Mouse (Mus musculus): ENCODE measurements around the gene Magix. TPM values are rescaled to one million over a fixed set of nuclear protein-coding genes. Genes with fewer than 3 reads are reported as not detected.

The Magix gene
- 0.14 and 0.18 TPM in 2 replicates for polyA plus RNA-seq (2021; fragmentation: Nextera tagmentation)
- long read RNA-seq, experiment 1, result 0 reads
- long read RNA-seq, experiment 2, result 0 reads

DNA sequence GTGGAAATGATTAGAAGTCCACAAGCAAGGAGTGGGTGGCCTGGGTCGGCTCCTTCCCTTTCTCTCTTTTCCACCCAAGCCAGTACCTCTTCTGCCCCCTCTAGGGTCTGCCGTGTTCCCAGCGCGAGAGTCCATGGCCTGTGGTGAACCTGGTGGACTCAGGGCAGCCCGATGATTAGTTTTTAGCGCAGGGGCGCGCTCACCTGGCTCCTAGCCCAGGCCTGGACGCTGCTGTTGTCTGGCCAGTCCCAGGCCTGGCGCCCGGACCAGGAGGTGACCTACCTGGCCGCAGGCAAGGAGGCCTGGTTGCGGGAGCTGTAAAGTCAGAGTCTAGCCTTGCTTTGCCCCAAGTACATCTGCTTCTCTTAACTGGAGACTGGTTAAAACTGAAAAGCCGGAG is at the start of gene Magix:
Gene Magix (minus strand): TSS at position 388 of the 400 bp plus-strand sequence.

GRCm38 (mm10) chrX:7728215-7728921 is 47.3 kb upstream of the Magix start, which contains the start of gene Praf2:
Gene Praf2 (plus strand): TSS chrX:7728439.

GRCm38 (mm10) chrX:7721514-7722281 is 40.6 kb upstream of the Magix start, which contains the start of gene Gm45208:
Gene Gm45208 (plus strand): TSS chrX:7722245.

GRCm38 (mm10) chrX:7714135-7714899 is 33.3 kb upstream of the Magix start, which contains the start of gene Wdr45:
Gene Wdr45 (plus strand): TSS chrX:7714333.

DNA sequence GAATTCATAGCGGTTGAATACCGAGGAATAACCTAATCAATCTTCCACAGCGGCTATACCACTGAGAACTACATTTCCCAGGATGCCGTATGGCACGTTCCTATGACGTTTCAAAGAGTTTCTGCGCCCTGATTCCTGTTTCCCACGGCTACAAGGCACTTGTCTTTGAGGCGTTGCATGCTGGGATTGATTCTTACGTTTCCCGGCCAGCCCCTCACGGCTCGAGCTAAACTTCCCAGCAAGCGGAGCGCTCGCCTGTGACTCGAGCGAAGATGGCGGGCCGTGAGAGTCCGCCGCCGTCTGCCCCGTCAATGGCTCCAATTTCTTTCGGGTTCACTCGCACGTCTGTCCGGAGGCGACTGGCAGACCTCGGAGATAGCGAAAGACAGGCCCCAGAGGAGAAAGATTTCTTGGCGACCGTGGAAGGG is 15.9 kb upstream of the Magix start, which contains the start of gene Gpkow:
Gene Gpkow (plus strand): TSS at position 178 of the 428 bp plus-strand sequence.

DNA sequence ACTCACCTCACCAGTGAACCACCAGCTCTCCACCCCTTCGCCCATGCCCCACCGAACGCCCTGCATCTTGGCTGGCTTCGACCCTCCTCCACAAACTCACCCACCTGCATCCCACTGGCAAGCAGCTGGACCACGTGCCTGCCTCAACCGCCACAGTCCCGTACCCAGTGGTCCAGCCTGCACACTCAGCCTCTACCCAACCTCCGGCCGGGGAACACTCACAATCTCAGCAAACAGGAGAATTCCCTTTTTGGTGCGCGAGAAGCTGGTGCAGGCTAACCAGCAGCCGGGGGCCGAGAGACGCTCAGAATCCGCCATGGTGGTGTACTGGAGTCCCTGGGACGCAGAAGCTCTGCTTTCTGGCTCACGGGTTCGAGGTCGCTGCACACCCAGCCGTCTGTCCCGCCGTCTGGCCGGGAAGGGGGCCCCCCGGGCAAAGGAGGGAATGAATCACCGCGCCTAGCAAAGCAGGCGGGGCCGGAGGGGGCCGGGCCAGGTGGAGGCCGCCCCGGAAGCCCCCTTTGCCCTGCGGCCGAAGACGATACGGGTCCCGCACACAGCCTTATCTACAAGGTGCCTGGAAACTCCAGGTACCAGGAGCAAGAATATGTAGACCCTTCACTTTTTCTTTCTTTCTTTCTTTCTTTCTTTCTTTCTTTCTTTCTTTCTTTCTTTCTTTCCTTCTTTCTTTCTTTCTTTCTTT is 10.0 kb downstream of the Magix start, which contains the start of gene Plp2:
Gene Plp2 (minus strand): TSS at position 470 of the 703 bp plus-strand sequence.

DNA sequence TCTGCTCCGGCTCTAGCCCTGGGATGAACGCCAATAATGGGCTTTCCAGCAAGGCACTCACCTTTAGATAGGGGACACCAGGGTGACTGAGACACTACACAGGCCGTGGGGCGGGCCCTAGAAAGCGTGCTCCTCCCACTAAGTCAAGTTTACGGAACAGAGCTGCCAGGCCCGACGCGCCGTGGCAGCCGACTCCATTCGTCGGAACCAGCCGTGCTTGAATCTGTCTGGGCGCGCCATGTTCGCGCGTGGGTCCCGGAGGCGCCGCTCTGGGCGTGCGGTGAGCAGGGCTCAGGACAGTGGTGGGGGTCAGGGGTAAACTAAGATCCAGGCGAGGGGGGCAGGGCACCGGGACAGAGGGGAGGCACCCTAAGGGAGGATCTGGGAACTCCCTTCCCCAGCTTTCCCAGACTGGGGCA is 23.8 kb downstream of the Magix start, which contains the start of gene Prickle3:
Gene Prickle3 (plus strand): TSS at position 40 of the 419 bp plus-strand sequence.

DNA sequence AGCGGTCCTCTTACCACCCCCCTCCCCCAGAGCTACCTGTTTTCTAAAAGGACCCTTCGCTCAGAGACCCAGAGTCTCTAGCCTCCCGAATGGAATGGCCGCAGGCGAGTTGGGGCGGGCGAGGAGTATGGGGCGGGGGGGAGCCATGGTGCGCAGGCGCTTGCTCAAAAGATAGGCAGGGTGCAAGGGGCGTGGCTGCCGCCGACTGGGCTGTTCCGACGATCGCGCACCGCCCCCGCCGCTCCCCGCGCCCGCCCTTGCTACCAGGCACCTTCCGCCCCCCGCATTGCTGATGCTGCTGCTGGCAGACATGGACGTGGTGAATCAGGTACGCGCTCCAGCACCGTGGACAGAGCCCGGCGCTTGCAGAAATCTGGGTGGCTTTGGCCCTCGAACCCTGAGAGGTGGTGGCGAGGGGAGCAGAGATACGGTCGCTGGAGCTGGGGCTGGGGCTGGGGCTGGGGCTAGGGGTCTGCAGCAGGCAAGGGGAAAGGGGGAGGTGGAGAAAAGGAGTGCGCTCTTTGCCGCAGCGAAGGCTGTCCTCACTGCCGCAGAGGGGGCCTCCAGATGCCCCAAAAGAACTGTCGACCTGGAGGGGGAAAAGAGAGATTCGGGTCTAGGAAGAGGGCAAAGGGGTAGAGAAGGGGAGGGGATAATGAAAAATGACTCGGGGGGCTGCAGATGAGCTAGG is 42.5 kb downstream of the Magix start, which contains the start of gene Syp:
Gene Syp (plus strand): TSS at position 71 of the 691 bp plus-strand sequence.

Other genes with a start within 250 kb of the Magix start
- not detected in 2 replicates for gene Foxp3, start 107.6 kb downstream of the Magix start, polyA plus RNA-seq (2021; fragmentation: Nextera tagmentation)
- 3.3 and 3.8 TPM in 2 replicates for gene Ppp1r3f, start 107.0 kb downstream of the Magix start, polyA plus RNA-seq (2021; fragmentation: Nextera tagmentation)
- 21.7 and 24.5 TPM in 2 replicates for gene Ccdc22, start 75.7 kb downstream of the Magix start, polyA plus RNA-seq (2021; fragmentation: Nextera tagmentation)
- gene Cacna1f, start 74.2 kb downstream of the Magix start, polyA plus RNA-seq (2021; fragmentation: Nextera tagmentation), result not detected in 2 replicates
- 165 and 181 TPM in 2 replicates for gene Syp, start 42.8 kb downstream of the Magix start, polyA plus RNA-seq (2021; fragmentation: Nextera tagmentation)
- gene Prickle3, start 24.0 kb downstream of the Magix start, polyA plus RNA-seq (2021; fragmentation: Nextera tagmentation), result 0.54 and 0.60 TPM in 2 replicates
- gene Plp2, start 9.9 kb downstream of the Magix start, polyA plus RNA-seq (2021; fragmentation: Nextera tagmentation), result 10.2 and 14.4 TPM in 2 replicates
- 18.4 and 19.5 TPM in 2 replicates for gene Gpkow, start 15.9 kb upstream of the Magix start, polyA plus RNA-seq (2021; fragmentation: Nextera tagmentation)
- gene Wdr45, start 33.1 kb upstream of the Magix start, polyA plus RNA-seq (2021; fragmentation: Nextera tagmentation), result 28.9 and 30.9 TPM in 2 replicates
- 0.30 TPM in 1 of 2 replicates, not detected in the other for gene Gm45208, start 41.0 kb upstream of the Magix start, polyA plus RNA-seq (2021; fragmentation: Nextera tagmentation)
- 135 and 140 TPM in 2 replicates for gene Praf2, start 47.2 kb upstream of the Magix start, polyA plus RNA-seq (2021; fragmentation: Nextera tagmentation)
- gene Ccdc120, start 69.7 kb upstream of the Magix start, polyA plus RNA-seq (2021; fragmentation: Nextera tagmentation), result 5.8 and 7.6 TPM in 2 replicates
- gene Tfe3, start 81.3 kb upstream of the Magix start, polyA plus RNA-seq (2021; fragmentation: Nextera tagmentation), result 7.6 and 8.5 TPM in 2 replicates
- gene Gripap1, start 108.5 kb upstream of the Magix start, polyA plus RNA-seq (2021; fragmentation: Nextera tagmentation), result 29.8 and 34.6 TPM in 2 replicates
- 4.7 and 5.2 TPM in 2 replicates for gene Kcnd1, start 141.0 kb upstream of the Magix start, polyA plus RNA-seq (2021; fragmentation: Nextera tagmentation)
- 5.8 and 6.1 TPM in 2 replicates for gene Otud5, start 160.1 kb upstream of the Magix start, polyA plus RNA-seq (2021; fragmentation: Nextera tagmentation)
- 36.8 and 47.0 TPM in 2 replicates for gene Pim2, start 197.0 kb upstream of the Magix start, polyA plus RNA-seq (2021; fragmentation: Nextera tagmentation)
- 20.7 and 23.1 TPM in 2 replicates for gene Slc35a2, start 202.8 kb upstream of the Magix start, polyA plus RNA-seq (2021; fragmentation: Nextera tagmentation)
- gene Pqbp1, start 218.0 kb upstream of the Magix start, polyA plus RNA-seq (2021; fragmentation: Nextera tagmentation), result 76.7 and 79.2 TPM in 2 replicates
- gene Timm17b, start 218.1 kb upstream of the Magix start, polyA plus RNA-seq (2021; fragmentation: Nextera tagmentation), result 49.4 and 51.9 TPM in 2 replicates
- not detected in 2 replicates for gene Gm10491, start 226.6 kb upstream of the Magix start, polyA plus RNA-seq (2021; fragmentation: Nextera tagmentation)
- gene Gm10490, start 228.3 kb upstream of the Magix start, polyA plus RNA-seq (2021; fragmentation: Nextera tagmentation), result not detected in 2 replicates
- 450 and 585 TPM in 2 replicates for gene Pcsk1n, start 238.6 kb upstream of the Magix start, polyA plus RNA-seq (2021; fragmentation: Nextera tagmentation)
- not detected in 2 replicates for gene Eras, start 247.4 kb upstream of the Magix start, polyA plus RNA-seq (2021; fragmentation: Nextera tagmentation)

All from layer of hippocampus, adult 6 months (tissue).